Mouse (Mus musculus) mesoderm, embryonic 11.5 days (tissue): ENCODE data around the gene Dmbt1.
"Not testable (repeated sequence)": the region's sequence is repeated elsewhere in the genome, so short reads cannot be mapped to it uniquely, and the experiment has no call there.

Source experiments
- DNase-seq: peaks from one replicate; pipeline ENCODE4 v3.0.0-alpha.2; 2012; ENCODE audit warnings: low read depth, low spot score

Dmbt1 gene

DNA sequence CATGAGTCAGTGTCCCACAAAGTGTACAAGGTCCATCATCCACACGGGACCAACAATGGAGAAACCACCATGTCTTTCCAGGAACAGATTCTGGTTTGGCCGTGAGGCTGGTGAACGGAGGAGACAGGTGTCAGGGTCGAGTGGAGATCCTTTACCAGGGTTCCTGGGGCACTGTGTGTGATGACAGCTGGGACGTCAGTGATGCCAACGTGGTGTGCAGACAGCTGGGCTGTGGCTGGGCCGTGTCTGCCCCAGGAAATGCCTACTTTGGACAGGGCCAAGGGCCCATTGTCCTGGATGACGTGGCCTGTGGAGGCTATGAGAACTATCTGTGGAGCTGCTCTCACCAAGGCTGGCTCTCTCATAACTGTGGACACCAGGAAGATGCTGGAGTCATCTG lies 18.0 kb downstream of the Dmbt1 start:
- DNase-seq: not testable (repeated sequence)

DNA sequence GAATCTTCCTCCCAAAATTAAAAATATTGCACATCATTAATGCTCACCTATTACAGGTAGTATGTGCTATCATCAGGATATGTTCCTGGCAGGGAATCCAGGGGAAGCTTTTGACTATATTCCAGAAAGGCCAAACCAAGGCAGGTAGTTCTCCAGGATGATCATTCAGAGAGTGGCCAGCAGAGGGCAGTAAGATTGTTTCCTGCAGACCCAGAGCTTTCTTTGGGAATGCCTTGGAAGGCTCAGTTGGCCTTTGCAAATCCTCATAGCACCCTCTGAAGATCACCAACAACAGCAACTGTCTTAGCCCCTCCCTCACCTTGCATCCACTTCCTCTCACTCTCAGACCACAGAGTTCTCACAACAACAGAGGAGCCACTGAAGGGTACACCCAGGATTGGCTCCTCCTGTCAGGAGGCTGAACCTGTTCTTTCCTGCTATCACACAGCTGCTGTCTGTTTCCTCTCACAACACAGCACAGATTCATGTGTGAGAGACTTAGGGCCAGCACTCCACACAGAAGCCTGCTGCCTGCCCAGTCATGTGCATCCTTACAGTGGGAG lies 23.0 kb downstream of the Dmbt1 start:
- DNase-seq: peak; percentile 21

DNA sequence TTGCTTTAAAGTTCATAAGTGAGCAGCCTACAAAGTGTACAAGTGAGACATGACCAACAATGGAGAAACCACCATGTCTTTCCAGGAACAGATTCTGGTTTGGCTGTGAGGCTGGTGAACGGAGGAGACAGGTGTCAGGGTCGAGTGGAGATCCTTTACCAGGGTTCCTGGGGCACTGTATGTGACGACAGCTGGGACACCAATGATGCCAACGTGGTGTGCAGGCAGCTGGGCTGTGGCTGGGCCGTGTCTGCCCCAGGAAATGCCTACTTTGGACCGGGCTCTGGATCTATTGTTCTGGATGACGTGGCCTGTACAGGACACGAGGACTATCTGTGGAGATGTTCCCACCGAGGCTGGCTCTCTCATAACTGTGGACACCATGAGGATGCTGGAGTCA lies 26.1 kb downstream of the Dmbt1 start:
- DNase-seq: not testable (repeated sequence)

DNA sequence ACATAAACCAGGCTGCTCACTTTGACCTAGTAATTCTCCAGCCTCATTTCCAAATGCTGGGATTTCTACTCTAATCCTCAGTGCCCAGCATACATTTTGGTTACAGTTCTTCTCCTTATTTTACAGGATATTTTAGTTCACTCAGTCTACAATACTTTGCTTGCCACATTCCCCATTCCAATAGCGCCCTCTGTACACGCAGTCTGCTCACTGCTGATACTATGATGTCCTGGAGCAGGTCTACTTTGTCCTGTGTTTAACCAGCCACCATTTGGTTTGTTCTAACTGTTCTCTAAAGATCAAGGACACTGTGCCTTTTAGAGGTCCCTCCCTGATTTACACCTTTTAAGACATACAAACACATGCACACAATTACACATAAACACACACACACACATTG lies 28.0 kb downstream of the Dmbt1 start:
- DNase-seq: not testable (repeated sequence)

DNA sequence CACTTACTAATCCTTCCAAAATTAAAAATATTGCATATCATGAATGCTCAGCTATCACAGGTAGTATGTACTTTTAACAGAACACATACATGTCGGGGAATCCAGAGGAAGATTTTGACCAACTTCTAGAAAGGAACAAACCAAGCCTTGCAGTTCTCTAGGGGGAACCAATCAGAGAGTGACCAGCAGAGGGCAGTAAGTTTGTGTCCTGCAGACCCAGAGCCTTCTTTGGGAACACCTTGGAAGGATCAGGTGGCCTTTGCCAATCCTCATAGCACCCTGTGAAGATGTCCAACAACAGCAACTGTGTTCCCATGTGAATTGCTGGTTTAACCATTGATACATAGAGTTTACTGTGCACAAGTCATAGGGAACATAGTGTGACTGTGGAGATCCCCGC lies 30.7 kb downstream of the Dmbt1 start:
- no peak for DNase-seq

DNA sequence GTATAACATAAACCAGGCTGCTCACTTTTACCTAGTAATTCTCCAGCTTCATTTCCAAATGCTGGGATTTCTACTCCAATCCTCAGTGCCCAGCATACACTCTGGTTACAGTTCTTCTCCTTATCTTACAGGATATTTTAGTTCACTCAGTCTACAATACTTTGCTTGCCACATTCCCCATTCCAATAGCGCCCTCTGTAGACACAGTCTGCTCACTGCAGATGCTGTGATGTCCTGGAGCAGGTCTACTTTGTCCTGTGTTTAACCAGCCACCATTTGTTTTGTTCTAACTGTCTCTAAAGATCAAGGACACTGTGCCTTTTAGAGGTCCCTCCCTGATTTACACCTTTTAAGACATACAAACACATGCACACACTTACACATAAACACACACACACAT lies 36.3 kb downstream of the Dmbt1 start:
- DNase-seq: not testable (repeated sequence)

DNA sequence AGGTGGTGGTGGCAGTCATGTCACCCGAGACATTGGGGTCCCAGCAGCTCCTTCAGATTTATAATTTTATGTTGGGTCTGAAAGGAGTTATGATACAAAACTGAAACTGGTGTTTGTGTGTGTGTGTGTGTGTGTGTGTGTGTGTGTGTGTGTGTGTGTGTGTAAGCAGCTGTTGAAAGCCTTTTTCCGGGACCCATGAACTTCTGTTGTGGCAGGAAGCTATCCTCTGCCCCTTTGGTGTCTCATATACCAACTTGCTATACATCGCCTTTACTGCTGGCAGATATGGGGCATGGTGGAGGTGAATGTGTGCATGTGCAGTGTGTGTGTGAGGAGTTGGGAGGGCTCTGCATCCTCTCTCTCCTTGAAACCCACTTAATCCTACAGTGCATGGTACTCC lies 41.6 kb downstream of the Dmbt1 start:
- DNase-seq: not testable (repeated sequence)

DNA sequence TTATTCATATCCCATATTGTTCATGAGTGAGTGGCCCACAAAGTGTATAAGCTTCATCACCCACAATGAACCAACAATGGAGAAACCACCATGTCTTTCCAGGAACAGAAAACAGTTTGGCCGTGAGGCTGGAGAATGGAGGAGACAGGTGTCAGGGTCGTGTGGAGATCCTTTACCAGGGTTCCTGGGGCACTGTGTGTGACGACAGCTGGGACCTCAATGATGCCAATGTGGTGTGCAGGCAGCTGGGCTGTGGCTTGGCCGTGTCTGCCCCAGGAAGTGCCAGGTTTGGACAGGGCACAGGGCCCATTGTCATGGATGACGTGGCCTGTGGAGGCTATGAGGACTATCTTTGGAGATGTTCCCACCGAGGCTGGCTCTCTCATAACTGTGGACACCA lies 42.2 kb downstream of the Dmbt1 start:
- not testable (repeated sequence) for DNase-seq

DNA sequence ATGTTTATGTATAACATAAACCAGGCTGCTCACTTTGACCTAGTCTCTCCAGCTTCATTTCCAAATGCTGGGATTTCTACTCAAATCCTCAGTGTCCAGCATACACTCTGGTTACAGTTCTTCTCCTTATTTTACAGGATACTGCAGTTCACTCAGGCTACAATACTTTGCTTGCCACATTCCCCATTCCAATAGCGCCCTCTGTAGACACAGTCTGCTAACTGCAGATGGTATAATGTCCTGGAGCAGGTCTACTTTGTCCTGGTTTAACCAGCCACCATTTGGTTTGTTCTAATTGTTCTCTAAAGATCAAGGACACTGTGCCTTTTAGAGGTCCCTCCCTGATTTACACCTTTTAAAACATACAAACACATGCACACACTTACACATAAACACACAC lies 44.1 kb downstream of the Dmbt1 start:
- peak; percentile 14 for DNase-seq

DNA sequence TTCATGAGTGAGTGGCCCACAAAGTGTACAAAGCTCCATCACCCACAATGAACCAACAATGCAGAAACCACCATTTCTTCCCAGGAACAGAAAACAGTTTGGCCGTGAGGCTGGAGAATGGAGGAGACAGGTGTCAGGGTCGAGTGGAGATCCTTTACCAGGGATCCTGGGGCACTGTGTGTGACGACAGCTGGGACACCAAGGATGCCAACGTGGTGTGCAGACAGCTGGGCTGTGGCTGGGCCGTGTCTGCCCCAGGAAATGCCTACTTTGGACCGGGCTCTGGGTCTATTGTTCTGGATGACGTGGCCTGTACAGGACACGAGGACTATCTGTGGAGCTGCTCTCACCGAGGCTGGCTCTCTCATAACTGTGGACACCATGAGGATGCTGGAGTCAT lies 50.5 kb downstream of the Dmbt1 start:
- not testable (repeated sequence) for DNase-seq

DNA sequence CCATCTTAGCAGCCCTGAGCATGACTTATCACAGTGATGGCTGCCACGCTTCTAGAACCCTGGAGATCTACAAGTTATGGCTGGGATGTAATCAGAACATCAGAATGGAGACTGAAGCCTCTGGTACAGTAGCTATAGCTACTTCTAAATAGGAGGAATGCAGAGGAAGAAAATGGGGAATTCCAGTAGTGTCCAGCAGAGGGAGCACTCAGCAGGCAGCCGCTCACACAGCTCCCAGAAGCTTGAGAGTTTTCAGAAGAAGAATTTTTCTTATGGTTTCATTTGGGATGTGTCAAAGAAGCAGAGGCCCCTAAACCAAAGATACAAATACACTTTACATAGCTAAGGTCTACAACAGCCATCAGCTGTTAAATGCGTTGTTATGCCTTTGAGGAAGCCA lies 80.6 kb downstream of the Dmbt1 start:
- peak; percentile 70 for DNase-seq

DNA sequence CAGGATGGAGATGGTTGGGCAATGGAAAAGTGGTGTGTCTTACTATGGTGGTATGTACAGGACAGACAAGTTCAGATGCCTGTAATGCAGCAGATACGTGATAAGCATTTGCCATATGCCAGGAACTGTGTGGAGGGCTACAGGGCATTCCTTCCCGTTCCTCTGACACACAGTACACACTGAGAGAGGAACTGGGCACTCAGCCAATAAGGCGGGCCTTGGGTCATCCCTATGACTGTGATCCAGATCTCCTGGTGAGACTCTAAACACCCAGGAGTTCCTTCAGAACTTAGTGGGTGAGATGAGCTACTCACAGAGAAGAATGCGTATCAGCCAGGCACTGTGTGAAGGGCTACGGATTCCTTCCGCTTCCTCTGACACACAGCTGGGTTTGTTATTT lies 81.8 kb downstream of the Dmbt1 start:
- DNase-seq: no peak

DNA sequence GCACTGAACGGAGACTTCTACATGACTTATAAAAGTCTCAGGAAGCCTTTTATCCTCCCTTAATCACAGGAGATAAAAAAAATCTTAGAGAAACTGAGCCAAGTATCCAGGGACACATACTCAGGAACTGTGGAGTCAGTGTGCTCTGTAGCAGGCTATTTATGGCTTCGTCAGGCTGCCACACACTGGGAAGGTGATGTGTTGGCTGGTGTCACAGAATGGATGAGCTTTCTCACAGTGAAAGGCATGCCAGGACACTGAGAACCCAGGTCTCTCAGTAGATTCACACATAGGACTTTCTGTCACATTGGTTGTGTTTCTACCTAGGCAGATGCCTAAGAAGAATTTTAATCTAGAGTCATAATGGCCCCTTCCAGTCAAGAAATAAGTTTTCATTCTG lies 82.6 kb downstream of the Dmbt1 start:
- no peak for DNase-seq

DNA sequence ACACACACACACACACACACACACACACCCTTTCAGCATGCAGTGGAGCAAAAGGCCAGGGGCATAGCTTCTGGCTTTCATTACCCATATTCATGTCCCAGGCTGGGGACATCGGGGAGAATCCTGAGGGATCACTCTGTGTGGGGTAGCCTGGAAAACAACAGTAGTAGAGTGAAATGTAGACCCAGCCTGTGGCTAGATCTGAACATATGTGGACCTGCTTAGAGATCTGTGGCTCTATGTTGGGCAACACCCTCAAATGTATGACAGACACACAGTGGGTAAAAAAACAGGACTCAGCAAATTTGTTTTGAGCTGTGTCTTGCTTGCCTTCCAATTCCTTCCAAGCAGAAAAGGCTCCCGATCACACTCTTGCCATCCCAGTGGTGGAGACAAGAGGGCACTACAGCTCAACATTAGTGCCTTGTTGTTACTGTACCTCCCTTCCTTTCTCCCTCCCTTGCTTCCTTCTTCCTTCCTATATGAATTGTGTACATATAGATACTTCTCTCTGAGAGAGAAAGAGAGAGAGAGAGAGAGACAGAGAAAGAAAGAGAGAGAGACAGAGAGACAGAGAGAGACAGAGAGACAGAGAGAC lies 90.5 kb downstream of the Dmbt1 start:
- no peak for DNase-seq

DNA sequence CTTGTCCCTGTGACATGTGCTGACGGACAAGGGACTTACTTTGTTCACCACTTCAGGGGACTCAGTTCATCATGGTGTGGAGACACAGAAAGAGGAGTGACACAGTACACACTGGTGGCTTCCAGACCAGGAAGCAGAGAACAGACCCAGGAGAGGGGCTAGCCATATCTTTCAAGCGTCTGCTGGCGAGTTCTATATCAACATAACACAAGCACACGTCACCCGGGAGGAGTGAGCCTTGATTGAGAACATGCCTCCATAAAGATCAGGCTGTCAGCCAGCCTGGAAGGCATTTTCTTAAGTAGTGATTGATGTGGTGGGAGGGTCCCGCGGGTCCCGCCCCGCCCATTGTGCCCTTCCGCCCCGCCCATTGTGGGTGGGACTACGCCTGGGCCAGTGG lies 98.2 kb downstream of the Dmbt1 start:
- DNase-seq: no peak

DNA sequence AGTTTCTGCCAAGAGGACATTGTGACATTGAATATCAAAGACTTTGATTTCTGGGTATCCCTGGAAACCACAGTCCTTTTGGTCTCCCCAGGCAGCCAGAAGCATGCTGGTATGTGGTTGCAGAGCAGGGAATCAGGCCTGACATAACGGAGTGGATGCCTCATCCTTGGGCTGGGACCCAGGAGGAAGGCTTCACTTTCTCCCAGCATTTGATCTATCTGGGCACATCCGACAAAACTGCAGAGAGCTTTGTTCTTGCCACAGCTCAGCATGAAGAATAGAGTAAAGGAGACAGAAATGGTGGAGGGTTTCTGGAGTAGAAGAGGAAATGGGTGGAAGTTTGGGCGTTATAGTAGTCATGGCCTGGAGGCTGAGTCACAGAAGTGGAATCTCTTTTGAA lies 101.3 kb downstream of the Dmbt1 start:
- no peak for DNase-seq

DNA sequence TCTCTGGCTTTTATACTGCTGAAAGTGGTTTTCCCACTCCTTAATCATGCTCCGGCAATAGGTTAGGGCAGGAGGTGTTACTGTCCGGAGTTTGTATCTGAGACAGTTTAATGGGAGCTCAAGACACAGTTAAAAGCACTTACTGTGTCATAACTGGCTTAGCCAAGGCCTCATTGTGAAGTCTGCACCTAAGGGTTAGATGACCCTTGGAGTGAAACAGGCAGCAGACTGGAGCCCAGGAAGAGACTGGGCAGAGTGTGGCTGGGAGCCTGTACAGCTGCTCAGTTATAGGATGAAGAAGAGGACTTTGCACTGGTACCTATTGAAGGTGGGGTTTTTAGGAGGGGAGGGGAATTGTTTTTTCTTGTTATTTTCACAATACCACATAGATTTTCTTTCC lies 114.4 kb downstream of the Dmbt1 start, which contains the start of gene 4933402N03Rik:
Gene 4933402N03Rik, minus strand, starts transcription at position 101 of the 400 bp plus-strand sequence.
- DNase-seq: no peak

DNA sequence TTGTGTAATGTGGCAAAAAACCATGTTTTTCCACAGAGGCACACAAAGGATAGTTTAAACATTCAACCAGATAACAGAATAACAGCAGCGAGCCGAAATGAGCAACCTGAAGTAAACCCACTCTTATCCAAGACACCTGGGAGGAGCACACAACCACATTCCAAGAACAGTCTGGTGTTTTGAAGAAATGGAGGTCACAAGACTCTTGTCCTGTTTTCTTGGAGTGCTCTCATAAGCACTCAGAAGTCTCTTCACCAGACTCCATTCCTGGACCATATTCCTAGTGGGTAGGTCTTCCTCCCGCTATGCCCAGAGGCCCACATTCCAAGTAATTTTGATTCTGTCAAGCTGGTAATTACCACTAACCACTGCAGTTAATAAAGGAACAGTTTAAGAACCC lies 118.3 kb downstream of the Dmbt1 start:
- DNase-seq: no peak

DNA sequence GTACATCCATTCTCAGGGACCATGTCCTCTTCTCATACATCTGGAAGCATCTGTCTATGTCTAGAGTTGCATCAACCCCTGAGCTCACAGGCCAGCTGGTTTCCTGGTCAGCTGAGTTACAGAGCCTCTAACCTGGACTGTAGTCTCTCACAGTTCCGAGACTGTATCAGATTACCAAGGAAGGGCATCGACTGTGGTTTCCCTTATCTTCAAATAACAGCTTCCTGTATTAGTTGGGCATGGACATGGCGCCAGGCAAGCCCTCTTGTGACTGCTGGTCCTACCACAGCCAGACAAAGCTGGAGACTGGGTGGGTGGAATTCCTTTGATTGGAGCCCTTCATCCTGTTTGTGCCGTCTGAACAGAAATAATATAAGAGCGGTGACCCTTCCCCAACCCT lies 121.2 kb downstream of the Dmbt1 start:
- DNase-seq: no peak

DNA sequence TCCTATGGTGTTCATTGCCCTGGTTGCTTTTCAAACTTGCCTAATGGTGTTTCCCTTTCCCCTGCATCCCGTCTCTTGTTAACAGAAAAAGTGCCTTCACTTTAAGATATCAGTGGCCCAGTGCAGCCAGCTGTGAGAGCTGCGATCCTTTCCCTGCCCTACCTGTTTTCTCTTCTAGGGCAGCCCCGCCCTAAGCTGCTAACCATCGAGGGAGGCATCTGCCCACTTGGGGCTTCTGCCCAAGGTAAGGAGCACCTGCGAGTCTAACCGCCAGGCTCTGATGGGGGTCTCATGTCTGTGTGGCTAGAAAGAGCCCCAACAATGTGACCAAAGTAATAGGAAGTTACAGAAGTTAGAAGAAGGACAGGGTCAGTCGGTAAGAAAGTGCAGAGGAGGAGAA lies 130.4 kb downstream of the Dmbt1 start:
- no peak for DNase-seq

DNA sequence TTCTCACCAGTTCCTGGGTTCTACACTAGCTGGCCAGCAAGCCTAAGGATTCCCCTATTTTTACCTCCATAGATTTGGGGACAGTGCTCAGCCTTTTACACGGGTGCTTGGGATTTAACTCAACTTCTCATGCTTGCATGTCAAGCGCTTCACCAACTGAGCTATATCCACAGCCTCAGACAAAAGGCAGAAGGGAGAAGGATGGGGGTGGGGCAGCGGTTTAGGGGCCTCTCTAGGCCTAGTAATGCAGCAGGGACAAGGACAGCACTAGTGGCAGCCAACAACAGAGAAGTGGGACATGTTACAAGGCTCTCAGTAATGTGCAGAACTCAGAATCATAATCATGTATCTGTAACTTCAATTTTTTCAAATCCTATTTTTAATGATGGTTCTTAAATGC lies 135.9 kb downstream of the Dmbt1 start:
- no peak for DNase-seq

DNA sequence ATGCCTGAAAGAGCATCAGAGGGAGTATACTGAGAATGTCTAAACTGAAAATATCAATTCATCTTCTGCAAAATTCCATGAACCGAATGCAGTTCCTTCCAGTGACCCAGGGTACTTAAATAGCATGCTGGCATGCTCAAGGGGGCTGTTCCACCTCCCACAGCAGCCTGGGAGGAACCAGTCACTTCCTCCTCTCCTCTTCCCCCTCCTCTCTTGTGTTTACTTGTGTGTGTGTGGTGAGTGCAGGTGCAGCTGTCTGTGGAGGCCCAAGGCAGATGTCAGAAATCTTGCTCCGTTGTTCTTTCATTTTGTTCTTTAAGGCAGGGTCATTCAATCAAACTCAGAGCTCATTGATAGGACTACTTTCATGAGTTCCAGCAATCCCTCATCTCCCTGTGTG lies 137.2 kb downstream of the Dmbt1 start:
- no peak for DNase-seq
